Mouse (Mus musculus): ENCODE results near the gene Nedd4.

The Nedd4 gene

DNA sequence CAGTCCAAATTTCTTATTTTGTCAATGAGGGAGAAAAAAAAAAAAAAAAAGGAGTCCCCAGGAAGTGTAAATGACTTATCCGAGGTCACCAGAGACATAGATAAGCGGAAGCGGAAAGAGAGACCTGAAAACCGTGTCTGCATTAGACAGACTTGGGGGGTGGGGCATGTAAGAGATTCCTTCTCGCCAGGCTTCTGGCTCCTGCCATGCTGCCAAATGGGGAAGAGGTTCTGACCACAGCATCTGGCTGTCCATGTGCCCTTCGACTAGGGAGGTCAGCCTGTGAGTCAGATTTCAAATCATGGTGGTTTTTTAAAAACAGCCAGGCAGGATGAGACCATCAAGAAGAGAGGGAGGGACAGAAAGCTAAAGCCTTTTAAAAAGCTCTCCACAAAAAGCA lies 129.5 kb downstream of the Nedd4 start:
- in situ Hi-C loops (cut with MboI): no loop called here

DNA sequence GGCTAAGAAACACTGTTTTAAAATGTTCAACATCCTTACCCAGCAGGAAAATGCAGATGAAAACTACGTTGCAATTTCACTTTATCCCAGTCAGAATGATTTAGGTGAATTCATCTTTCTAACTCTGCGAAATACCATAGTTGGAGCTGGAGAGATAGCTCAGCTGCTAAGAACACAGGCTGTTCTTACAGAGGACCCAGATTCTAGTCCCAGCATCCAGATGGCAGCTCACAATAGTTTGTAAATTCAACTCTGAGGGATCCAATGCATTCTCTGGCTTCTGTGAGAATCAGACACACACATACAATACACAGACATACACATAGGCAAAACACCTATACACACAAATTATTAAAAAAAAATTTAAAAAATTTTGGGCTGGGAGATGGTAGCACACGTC lies 133.1 kb downstream of the Nedd4 start:
- in situ Hi-C loops (cut with MboI): no loop called here

DNA sequence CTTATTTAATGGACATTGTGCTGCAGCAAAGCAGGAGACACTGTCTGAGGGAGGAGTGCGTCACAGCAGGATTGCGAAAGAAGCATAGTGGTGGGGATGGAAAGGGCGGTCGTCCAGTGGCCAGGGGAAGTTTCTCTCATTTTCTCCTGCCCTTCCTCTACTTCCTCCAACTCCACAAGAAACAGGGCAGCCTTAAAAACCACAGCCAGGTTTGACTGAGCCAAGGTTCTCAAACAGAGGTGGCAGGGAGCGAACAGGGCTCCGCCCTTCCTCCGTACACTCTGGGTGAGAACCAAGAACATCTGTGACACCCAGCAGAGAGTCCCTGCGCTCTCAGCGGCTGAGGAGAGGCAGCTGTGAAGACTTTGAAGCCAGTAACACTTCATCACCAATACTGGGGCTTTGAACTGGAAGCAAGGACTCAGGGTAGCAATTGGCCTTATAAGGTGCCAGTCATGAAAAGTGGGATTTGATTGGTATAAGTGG lies 135.0 kb downstream of the Nedd4 start:
- in situ Hi-C loops (cut with MboI): no loop called here
